Mouse (Mus musculus) frontal cortex, postnatal 25 days (tissue): ENCODE data around the gene Ptprg.
A peak's percentile ranks its signal among the peaks of the same experiment; 100 is the strongest.
"Not testable (repeated sequence)": the region's sequence is repeated elsewhere in the genome, so short reads cannot be mapped to it uniquely, and the experiment has no call there.

ENCODE experiments used
- DNase-seq, 2 experiments: peaks; one replicate each; pipeline ENCODE4 v3.0.0; 2022; ENCODE audit warnings: low spot score in 2 of 2

Gene Ptprg

DNA sequence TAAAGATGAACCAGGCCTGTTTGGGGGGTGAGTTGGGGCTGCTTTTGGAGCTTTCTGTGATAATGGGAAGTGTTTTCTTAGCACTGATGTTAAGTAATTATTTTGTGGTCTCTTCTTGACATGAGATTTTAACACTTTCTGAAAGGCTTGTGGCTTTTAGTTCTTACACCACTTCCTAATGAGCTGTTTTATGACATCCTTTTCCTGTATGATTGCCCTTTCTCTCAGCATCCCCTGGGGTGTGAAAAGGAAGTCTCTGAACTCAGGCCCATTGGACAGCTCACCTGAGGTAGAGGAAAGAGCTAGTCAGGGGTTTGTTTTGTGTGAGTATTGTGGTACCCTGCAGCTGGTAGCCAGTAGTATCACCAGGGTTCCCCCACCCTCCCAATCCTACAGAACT, 179.0 kb downstream of the Ptprg start:
- no peak for DNase-seq

DNA sequence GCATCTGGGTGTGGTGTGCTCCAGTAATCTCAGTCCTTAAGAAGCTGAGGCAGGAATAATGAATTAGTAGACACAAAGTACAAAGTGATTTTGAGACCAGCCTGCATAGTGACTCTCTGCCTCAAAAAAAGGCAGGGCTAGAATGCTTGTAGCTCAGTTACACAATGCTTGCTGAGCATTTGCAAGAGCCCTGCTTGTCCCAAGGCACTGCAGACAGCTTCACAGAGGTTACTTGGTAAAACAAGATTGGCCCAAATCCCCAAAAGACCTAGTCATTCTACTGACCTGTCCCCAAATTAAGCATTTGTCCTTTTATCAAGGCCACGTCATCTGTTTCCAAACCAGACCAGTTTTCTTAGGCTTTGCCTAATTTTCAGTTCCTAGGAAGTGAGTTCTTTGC, 190.4 kb downstream of the Ptprg start:
- no peak for DNase-seq

DNA sequence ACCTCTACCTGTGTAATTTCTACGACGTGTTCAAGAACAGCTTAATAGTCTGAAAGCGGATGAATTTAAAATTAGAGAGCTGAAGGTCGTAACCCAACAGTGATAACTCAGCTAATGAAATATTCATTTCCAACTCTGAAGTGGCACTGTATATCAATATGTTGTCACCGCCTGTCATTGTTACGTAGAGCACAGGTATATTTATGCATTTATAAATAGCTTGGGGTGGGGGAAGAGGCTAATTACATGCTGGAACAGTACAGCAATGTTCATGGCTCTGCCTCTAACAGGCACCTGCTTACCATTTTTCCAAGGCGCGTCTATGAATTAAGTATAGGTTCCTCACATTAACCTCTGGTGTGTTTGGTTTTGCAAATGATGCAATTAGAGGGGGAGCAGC, 199.3 kb downstream of the Ptprg start:
- DNase-seq = no peak

DNA sequence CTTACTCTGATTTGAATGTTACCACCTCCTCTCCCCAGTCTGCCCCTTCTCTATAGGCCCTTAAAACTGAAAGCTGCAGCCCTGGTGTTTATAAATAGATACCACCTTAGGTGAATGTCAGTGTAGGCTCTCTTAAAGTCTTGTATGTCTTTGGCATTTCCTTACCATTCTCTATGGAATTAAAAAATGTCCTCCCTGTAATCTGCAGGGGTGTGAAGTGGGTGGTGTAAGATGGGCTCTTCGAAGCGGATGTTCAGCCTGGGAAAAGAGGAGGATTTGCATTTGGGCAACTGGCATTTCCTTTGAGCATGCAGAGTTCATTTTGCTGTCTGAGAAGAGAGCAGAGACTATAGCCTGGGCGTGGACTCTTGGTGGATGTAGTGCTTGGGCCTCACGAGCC, 201.3 kb downstream of the Ptprg start:
- no peak for DNase-seq

DNA sequence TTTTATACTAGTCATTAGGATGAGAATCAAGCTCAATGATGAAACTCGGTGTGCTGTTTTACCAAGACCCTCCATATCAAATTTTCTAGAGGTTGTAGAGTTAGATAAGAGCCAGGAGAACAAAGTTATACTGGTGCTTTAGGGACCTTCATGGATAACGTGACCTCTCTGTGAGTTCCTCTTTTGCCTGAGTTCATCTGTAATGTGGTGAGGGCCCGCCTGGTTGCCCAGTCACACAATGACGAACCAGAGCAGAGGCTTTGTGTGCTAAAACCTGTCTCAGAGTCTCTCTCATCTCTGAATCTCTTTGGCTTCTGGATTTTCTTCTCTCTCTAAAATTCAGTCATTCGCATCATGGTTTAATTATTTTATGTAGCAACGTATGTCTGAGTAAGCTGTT, 204.9 kb downstream of the Ptprg start:
- no peak for DNase-seq

DNA sequence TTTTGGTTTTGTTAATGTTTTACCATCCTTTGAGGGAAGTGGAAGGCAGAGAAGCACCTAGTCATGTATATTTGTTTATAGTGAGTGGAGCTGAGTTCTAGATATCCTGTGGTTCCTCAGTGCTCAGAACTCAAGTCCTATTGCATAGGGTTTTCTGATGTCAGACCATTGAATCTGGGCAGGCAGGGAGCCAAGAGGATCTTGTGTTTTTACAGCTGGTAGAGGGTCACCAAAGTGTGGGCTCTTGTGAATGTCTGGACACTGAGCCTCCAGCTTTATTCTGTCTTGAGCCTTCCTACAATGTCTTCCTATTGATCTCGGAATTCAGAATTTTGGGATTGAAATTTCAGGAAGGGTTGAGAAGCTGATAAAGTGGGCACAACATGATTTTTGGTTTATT, 206.0 kb downstream of the Ptprg start:
- no peak for DNase-seq

DNA sequence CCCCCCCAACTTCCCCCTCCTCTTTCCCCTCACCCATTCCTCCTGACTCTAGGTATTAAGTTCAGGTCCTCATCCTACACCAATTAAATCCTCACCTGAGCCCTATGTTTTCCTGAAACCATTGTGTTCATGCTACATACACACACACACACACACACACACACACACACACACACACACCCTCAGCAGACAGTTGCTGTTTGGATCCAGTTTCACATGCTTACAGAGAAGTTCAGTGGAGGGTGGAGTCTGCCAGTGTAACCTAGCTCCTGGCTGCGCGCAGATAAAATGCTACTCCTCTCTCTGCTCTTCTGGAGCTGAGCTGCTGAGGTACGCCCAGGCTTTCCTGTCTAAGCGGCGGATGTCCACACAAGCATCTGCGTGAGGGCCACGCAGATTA, 209.7 kb downstream of the Ptprg start:
- DNase-seq = no peak

DNA sequence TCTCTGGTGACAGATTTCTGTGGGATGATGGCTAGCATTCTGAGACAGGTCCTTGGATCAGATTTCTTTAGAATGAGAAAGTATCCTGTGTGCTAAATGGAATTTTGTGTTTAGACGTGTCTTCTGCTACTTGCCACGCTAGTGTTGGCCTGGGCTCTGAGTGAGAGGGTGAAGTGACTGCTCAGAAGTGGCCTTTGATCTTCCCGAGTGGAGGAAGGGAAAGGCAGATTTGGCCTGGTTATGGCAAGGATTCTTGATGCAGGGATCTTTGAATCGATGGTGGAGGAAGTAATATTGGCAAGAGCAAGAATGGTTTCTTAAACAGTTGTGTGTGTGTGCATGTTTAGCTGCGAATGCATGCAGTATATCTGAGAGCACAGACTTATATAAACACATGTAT, 219.4 kb downstream of the Ptprg start:
- DNase-seq = no peak

DNA sequence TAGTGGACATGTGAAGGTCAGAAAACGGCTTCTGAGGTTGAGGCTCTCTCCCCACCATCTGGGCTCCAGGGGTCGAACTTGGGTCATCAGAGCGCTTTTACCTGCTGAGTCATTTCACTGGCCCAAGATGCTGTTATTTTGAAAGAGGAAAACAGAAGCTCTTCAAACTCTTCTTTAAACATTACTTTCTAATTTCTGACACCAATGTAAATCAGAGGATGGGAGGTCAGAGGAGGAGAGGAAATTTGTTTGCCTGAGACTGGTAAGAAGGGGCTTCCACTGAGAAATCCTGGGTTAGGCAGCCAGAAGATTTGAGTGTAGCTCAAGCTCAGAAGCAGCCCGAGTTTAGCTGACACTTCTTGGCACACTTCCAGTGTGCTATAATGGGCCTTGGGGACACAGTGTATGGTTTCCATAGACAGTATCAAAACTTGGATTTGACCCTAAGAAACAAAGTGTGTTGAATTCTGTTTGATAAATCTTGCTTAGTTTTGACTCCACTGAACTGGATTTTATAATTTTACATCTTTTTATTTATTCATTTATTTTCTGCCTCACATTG, 221.2 kb downstream of the Ptprg start:
- no peak for DNase-seq

DNA sequence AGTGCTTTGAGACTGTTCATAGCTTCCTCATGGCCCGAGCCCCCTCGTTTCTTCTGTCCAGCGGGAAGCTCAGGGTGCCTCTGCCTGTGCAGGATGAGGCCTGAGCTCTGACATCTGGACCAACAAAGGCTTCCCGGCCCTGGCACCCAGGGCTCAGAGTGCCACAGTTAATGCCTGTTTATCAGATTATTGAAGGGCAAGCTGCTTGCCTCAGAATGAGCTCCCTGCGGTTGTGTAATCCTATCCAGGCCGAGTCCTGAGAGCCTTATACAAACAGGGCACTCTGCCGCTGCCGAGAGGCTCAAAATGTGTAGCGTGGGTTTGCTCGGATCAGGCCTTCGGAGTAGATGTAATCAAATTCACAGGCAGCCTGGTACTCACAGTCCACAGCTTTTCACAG, 221.9 kb downstream of the Ptprg start:
- peak in 1 of 2 experiments; percentile 8 for DNase-seq

DNA sequence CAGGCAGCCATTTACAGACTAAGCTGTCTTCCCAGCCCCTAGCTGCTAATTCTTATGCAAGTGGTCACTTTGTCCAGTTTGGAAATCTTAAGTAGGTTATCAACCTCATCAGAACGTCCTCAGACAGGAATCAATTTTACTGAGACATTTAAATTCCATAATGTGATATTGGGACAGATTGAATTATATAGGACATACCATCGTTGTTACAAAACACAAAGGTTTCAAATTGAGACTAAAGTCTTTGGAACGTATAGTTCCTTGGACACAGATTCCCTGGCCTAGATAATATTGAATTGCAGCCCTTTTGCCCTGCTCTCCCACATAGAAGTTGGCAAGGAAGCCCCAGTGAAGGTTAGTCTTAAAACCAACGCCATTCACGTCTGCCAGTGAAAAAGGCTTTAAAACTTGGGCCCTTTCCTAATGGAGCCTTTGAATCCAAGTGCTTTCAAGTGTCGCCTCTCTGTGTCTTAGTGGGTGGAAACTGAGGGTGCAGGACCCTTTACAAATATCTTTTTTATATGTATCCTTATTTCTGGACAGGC, 222.7 kb downstream of the Ptprg start:
- DNase-seq = no peak

DNA sequence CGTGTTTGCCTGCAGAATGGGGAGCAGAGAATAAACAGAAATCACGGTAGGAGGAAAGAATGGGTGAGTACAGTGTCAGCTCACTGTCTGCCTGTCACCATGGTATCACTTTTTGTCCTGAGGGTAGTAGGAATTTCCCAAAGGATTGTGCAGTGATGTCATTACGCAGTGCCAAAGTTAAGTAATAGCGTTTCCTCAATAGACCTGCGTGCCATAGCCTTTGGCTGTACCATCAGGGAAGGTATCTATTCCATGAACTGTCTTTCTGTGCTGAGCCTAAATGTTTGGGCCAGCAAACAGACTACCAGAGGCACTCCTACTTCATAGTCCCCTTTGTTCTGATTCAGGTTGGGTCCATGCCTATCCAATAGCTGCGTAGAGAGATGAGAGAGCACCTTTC, 223.2 kb downstream of the Ptprg start:
- DNase-seq = no peak

DNA sequence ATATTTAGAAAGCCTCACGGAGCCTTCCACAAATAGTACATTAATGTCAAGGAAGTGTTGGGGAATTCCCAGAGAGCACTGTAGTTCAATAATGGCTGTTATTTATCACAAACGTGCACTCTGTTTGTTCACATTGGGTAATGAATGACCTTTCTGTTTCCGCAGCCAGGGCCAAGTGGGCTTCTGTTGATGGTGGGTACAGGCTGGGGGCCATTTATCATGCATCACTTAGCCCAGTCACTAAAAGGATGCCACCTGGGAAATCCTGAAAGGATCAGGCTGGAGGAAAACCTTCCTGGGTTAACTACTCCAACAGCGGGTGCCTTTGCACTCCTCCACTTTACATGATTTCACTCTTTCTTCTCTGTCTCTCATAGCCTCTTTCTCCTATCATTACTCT, 237.9 kb downstream of the Ptprg start:
- no peak for DNase-seq

DNA sequence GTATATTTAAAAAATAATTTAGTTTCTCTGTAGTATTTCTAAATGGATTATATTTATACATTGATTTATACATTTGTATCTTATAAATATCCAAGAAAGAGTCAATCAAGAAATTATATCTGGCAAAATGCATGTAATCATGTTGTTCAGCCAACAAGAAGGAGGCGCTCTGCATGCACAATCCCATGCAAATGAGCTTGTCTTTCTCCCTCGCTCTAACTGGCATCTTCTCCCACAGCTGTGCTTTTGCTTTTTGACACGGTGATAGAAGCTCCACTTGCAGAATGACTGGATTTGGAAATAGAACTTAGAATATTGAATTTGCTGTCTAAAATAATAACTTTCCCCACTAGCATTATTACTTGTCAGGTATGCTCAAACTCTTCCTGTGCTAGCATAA, 240.5 kb downstream of the Ptprg start:
- DNase-seq = no peak

DNA sequence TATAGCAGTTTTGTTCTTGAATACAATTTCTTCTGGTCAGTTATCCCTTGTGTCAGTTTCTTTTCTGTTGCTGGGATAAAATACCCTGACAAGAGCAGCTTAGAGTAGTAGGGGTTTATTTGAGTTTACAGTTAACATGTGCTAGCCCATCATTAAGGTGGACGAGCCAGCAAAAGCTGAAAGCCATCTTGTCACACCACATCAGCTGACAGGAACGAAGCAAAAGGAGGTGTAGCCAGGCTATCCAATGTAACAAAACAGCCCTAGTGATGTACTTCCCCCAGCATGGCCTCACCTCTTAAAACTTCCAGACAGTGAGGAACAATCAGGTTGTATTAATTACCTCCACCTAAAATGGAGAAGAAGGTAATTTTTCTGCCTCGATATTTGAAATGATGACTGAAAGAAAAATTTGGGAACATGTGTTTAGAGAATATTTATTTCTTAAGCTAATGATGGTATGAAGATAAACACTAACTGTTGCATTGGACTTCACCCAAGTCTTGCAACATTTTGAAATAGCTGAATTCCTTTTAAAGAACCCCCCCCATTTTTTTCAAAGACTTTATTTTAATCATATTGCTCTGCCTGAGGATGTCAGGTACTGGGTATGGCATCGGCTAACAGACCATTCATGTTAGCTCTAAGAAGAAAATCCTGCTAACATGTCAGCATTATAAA, 249.2 kb downstream of the Ptprg start:
- no peak for DNase-seq

DNA sequence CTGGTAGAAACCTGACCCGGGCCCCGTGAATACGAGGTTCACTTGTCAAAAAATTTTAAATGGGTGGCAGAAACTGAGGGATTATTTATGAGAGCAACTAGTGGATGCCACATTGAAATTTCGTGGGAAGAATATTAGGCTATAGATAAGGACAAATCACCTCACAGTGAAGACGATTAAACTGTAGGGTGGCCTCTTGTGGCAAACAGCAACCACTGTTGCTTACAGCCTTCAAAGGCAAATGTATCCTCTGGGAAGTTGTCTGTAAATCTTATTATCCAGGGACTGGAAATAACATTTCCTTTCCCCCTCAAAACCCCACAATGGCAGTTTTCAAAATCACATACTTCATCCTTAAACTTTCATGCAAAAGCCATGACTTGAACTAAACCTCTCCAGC, 253.3 kb downstream of the Ptprg start:
- no peak for DNase-seq

DNA sequence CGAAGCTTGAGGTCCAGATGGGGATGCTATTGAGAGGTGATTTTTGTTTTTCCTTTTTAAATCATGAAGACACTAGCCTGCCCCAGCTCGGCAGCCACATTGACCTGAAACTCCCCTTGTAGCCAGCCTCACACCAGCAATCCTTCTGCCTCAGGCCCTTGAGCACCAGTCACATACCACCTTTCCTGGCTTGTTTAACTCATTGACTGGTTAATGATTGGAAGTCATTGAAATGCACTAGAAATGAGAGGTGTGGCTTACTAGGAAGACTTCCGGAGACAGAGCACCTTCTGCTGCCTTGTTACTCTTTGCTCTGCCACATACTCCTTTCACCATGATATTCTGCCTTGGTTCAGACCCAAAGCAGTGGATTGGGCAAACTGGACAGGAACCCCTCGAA, 254.1 kb downstream of the Ptprg start:
- DNase-seq = no peak

DNA sequence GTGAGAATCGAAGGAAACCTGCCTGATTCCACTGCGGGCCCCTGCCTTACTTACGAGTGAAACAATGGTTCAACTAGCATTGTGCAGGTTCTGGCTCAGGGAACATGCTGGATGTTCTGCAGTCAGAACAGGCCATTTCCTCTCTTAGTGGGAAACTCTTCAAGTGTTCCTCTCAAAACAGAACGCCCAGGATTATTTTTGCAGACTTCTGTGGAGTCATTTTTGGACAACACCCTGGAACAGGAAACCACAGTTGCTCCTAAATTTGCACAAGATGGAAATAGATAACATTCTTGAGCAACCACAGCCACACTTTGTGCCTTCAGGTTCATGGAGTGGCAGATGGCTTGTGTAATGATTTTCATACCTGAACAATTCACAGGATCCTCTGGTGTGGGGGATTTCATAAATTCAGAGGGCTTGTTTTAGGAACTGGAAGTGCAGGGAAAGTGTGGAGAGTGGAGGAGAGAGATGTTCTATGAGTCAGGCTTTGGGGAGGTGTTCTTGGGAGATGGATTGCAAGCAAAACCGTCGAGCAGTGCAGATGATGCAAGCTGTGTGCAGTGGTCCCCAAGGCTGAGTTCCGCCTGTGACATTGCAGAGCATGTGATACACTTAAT, 257.9 kb downstream of the Ptprg start:
- DNase-seq = peak in 1 of 2 experiments; percentile 19

DNA sequence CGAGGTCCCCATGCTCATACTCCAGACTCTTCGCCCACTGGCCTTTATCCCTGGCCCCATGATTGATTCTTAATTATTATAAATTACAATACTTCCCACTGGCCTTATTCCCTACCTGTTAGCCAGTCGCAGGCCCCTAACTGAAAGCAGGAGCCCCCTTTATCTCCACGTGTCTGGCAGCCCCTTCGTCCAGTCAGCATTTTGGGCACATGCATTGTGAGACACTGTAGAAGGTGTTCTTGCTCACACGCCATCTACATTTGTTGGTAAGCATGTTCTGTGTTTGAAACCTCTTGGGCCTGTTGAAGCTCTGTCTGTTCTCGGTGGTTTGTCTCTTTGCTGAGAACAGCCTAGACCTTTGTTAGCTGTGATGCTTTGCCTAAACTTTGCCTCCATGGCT, 259.0 kb downstream of the Ptprg start:
- DNase-seq = no peak

DNA sequence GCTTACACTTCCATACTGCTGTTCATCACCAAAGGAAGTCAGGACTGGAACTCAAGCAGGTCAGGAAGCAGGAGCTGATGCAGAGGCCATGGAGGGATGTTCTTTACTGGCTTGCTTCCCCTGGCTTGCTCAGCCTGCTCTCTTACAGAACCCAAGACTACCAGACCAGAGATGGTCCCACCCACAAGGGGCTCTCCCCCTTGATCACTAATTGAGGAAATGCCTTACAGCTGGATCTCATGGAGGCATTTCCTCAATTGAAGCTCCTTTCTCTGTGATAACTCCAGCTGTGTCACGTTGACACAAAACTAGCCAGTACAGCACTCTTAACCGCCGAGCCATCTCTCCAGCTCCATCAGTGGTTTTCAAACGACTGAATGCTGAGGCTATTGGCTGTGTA, 261.5 kb downstream of the Ptprg start:
- not testable (repeated sequence) for DNase-seq

DNA sequence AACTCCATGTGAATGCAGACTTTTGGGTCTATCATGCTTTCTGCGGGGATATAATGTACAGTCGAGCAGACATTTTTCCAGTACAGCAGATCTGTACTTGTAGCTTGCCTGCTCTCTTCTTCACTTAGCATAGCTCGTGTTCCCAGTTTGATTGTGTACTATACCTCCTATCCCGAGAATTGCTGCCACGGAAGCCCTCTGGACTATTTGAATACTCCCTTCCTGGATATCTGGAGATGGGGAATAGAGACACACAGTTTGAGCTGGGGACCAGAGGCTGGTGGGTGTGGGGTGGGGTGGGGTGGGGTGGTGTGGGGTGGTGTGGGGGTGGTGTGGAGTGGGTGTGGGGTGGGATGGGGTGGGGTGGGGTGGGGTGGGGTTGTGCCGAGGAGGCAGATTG, 263.9 kb downstream of the Ptprg start:
- DNase-seq = no peak

DNA sequence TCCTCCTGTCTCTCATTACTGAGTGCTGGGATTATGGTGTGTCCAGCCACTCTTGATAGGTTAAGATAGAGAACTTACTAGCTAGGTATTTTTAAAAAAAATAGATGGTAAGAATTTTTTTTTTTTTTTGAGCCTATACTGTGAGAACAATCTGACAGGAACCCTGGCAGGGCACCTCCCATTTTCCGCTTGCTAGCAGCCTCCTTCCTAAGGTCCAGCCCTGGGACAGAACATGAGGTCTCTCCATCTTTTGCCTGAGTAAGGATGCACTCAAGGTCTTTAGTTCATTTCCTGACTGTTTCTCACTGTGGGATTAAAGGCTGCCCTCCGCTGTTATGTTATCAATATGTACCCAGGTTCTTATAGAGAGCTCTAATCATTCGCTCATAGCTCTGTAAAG, 264.7 kb downstream of the Ptprg start:
- DNase-seq = no peak

DNA sequence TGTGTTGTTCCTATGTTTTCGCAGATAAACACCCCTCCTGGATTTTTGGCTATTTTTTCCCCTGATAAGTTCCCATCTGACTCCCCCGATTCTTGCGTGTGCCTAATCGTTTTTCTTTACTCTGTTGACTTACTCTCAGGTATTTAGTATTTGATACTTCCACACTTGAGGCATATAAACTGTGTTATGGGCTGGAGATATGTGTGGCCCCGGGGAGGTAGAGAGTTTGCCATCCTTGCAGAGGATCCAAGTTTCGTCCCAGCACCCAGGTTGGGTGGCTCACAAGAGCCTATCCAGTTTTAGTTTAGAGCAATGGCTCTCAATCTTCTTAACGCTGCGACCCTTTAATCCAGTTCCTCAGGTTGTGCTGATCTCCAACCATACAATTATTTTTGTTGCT, 265.4 kb downstream of the Ptprg start:
- DNase-seq = no peak
